Mouse (Mus musculus) layer of hippocampus, postnatal 10 days (tissue): ENCODE results near the gene Clca4a. TPM values are rescaled to one million over a fixed set of nuclear protein-coding genes. Genes with fewer than 3 reads are reported as not detected.
"Not testable (repeated sequence)": the region's sequence is repeated elsewhere in the genome, so short reads cannot be mapped to it uniquely, and the experiment has no call there.

Experiments
- DNase-seq, 2 experiments: peaks; one replicate each; pipeline ENCODE4 v3.0.0; 2021; ENCODE audit warnings: low spot score in 2 of 2
- long read RNA-seq: library from polyadenylated mRNA; stranded (forward); transcript quantifications from one replicate; pipeline ENCODE4 v2.0.0, GENCODE M21; 2023
- total RNA-seq, 2 experiments: library from RNA; stranded (reverse); gene quantifications; 2 replicates each; pipeline ENCODE4 v1.2.3; 2021

The Clca4a gene
- total RNA-seq: not detected
- long read RNA-seq, partial matches to known transcripts: 0 of 1 reads
- long read RNA-seq, other reads (novel, unspliced or antisense): 1 of 1 reads

- no peak for DNase-seq
Measured at GRCm38 (mm10) chr3:144974945-144975344, at the start of gene Clca4a. TSS of gene Clca4a (minus strand) at chr3:144975045.

- DNase-seq: no peak
Measured at GRCm38 (mm10) chr3:145017807-145018206, 43.0 kb upstream of the Clca4a start.

GRCm38 (mm10) chr3:145004422-145004821 lies 29.6 kb upstream of the Clca4a start:
- no peak for DNase-seq

- DNase-seq: no peak
Measured at GRCm38 (mm10) chr3:145000912-145001311, 26.1 kb upstream of the Clca4a start.

- no peak for DNase-seq
Measured at GRCm38 (mm10) chr3:144993055-144993454, 18.2 kb upstream of the Clca4a start.

GRCm38 (mm10) chr3:144992618-144993017 lies 17.8 kb upstream of the Clca4a start:
- DNase-seq: no peak

GRCm38 (mm10) chr3:144985890-144986289 lies 11.0 kb upstream of the Clca4a start:
- DNase-seq: no peak

- DNase-seq: no peak
Measured at GRCm38 (mm10) chr3:144980551-144980950, 5.7 kb upstream of the Clca4a start.

- no peak for DNase-seq
Measured at GRCm38 (mm10) chr3:144977631-144978030, 2.8 kb upstream of the Clca4a start.

GRCm38 (mm10) chr3:144976091-144976490 lies 1.2 kb upstream of the Clca4a start:
- DNase-seq: no peak

GRCm38 (mm10) chr3:144971553-144972270 lies 3.1 kb downstream of the Clca4a start:
- no peak for DNase-seq

- DNase-seq: no peak
Measured at GRCm38 (mm10) chr3:144969755-144970154, 5.1 kb downstream of the Clca4a start.

- no peak for DNase-seq
Measured at GRCm38 (mm10) chr3:144966074-144966473, 8.8 kb downstream of the Clca4a start.

- no peak for DNase-seq
Measured at GRCm38 (mm10) chr3:144950829-144951228, 24.0 kb downstream of the Clca4a start.

GRCm38 (mm10) chr3:144947376-144947775 lies 27.5 kb downstream of the Clca4a start:
- not testable (repeated sequence) for DNase-seq

- not testable (repeated sequence) for DNase-seq
Measured at GRCm38 (mm10) chr3:144933625-144934024, 41.2 kb downstream of the Clca4a start.

- DNase-seq: no peak
Measured at GRCm38 (mm10) chr3:144933011-144933491, 41.8 kb downstream of the Clca4a start.

GRCm38 (mm10) chr3:144932335-144932734 lies 42.5 kb downstream of the Clca4a start, which contains the start of gene Clca4b:
TSS of gene Clca4b (minus strand) at chr3:144932529.
- no peak for DNase-seq

- DNase-seq: no peak
Measured at GRCm38 (mm10) chr3:144914014-144914413, 60.8 kb downstream of the Clca4a start.
